Mouse (Mus musculus): ENCODE results near the gene Gnat3.
"Not testable (repeated sequence)": the region's sequence is repeated elsewhere in the genome, so short reads cannot be mapped to it uniquely, and the experiment has no call there.

The Gnat3 gene

GRCm38 (mm10) chr5:17962249-17962648 is at the start of gene Gnat3:
Gene Gnat3 (plus strand): TSS chr5:17962549.
- DNase-seq (ENCODE audit: low spot score in 2 of 2), result no peak

- no peak for DNase-seq (ENCODE audit: low spot score in 2 of 2)
These were observed 43.4 kb upstream of the Gnat3 start for GRCm38 (mm10) chr5:17918966-17919365.

DNA sequence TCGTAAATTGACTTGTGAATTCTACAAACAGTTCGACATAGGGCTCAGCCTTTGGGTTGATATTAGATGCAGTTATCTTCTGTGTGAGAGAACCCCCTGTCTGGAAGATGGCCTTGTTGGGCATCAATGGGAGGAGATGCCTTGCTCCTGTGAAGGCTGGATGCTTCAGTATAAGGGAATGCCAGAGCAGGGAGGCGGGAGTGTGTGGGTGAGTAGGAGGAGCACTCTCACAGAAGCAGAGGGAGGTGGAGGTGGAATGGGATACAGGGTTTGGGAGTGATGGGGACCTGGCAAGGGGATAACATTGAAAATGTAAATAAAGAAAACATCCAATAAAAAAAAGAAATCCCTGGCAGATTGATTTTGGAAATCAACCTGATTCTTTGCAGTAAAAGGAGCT is 38.7 kb upstream of the Gnat3 start:
- no peak for DNase-seq (ENCODE audit: low spot score in 2 of 2)

GRCm38 (mm10) chr5:17924085-17924518 is 38.2 kb upstream of the Gnat3 start:
- DNase-seq (ENCODE audit: low spot score in 2 of 2), result no peak

GRCm38 (mm10) chr5:17928471-17928870 is 33.9 kb upstream of the Gnat3 start:
- DNase-seq (ENCODE audit: low spot score in 2 of 2), result no peak

GRCm38 (mm10) chr5:17929006-17929567 is 33.3 kb upstream of the Gnat3 start:
- DNase-seq (ENCODE audit: low spot score in 2 of 2), result no peak

GRCm38 (mm10) chr5:17931588-17931987 is 30.8 kb upstream of the Gnat3 start:
- DNase-seq (ENCODE audit: low spot score in 2 of 2), result not testable (repeated sequence)

DNA sequence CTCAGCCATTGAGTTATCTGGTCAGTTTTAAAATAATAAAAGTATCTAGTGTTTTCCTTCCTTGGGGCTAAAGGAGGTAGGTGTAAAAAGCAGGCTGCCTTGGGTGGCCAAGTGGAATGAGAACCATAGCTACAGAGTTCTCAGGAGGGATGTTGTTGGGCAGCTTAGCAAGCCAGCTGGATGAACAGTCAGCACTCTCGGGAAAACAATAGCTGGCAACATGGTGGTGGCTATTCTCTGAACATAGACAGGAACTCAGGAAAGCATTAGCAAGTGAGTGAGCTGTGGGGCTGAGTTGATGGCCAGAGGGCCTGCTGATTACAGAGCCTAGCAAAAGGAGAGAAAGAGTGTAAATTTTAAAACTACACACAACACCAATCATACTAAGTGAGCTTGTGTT is 27.8 kb upstream of the Gnat3 start:
- DNase-seq (ENCODE audit: low spot score in 2 of 2), result no peak

- DNase-seq (ENCODE audit: low spot score in 2 of 2), result no peak
These were observed 24.0 kb upstream of the Gnat3 start for GRCm38 (mm10) chr5:17938170-17938939.

- no peak for DNase-seq (ENCODE audit: low spot score in 2 of 2)
These were observed 5.9 kb upstream of the Gnat3 start for GRCm38 (mm10) chr5:17956468-17956867.

DNA sequence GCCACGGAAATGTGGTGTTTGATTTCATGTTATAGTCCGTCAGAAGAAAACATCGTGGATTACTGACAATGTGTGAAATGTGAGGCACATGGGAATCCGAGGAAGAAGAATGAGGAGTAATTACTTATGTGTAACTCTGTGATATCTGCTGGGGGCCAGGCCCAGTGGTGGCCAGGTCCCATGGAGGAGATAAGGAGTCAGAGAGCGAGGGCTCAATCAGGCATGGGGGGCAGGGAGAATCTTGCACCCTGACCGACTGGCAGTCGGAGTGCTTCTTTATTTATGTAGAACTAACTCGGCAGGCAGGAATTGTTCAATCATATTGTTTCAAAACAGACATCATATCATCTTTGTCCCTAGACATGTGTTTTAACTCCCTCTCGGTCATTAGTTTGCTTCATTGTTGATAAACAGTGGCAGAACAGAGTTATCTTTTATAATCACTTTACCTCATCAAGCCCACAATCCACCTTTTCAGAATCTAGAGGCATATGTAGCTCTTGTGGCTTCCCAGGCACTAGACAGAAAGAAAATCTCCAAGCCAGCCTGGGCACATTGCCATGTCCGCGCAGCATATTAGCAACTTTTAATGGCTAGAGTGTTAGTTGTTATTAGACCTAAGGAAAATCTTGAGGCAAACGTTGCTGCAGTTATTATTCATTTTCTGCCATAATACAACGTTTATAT is 7.5 kb downstream of the Gnat3 start:
- DNase-seq (ENCODE audit: low spot score in 2 of 2), result no peak

DNA sequence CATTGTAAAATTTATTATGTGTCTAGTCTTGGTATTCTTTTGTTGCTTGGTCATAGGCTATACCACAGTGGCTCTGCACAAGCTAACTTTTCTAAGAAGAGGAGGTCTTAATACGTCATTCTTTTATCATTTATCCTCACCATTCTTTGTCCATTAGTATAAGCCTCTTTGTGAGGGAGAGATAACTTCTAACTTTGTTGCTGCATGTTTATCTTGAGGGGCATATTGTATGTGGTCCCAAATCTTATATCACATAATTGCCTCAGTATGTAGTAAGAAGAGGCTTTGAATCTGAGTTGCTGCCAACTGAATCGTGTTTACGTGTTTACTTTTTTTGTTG is 8.0 kb downstream of the Gnat3 start:
- DNase-seq (ENCODE audit: low spot score in 2 of 2), result no peak

- DNase-seq (ENCODE audit: low spot score in 2 of 2), result no peak
These were observed 18.3 kb downstream of the Gnat3 start for GRCm38 (mm10) chr5:17980501-17981121.

- DNase-seq (ENCODE audit: low spot score in 2 of 2), result no peak
These were observed 20.4 kb downstream of the Gnat3 start for GRCm38 (mm10) chr5:17982770-17983169.

- no peak for DNase-seq (ENCODE audit: low spot score in 2 of 2)
These were observed 22.2 kb downstream of the Gnat3 start for GRCm38 (mm10) chr5:17984522-17984921.

- no peak for DNase-seq (ENCODE audit: low spot score in 2 of 2)
These were observed 24.3 kb downstream of the Gnat3 start for GRCm38 (mm10) chr5:17986611-17987010.

DNA sequence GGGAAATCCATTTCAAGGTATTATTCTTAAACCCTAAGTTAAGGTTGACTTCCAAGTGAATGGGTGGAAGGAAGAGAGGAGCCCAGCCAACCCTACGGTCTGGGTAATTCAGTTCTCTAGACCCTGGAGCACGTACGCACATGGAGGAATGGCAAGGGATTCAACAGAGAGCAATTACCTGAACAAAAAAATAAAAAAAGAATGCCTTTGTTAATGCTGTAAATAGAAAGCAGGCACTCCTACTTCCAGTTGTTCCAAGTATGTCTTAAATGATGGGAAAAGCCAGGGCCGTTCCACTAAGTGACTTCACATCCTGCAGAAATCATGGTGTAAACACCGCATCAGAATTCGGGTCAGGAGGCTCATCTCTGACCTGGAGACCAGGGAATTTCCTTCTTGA is 28.3 kb downstream of the Gnat3 start:
- no peak for DNase-seq (ENCODE audit: low spot score in 2 of 2)

DNA sequence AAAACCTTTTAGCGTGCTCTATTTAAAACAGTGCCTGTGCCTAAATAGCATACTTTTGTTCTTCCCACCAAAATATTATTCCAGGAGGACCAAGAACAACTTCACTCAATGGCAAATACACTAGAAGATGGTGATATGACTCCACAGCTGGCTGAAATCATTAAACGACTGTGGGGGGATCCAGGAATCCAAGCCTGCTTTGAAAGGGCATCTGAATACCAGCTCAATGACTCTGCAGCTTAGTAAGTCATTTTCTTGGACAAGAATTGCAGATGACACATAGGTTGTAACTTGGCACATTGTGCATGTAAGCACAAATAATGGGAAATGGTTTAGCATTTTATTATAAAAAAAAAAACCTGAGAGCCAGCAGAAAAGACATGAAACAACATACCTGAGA is 37.2 kb downstream of the Gnat3 start:
- no peak for DNase-seq (ENCODE audit: low spot score in 2 of 2)

GRCm38 (mm10) chr5:18000185-18000584 is 37.8 kb downstream of the Gnat3 start:
- no peak for DNase-seq (ENCODE audit: low spot score in 2 of 2)

- no peak for DNase-seq (ENCODE audit: low spot score in 2 of 2)
These were observed 39.3 kb downstream of the Gnat3 start for GRCm38 (mm10) chr5:18001646-18002045.

- DNase-seq (ENCODE audit: low spot score in 2 of 2), result no peak
These were observed 41.3 kb downstream of the Gnat3 start for GRCm38 (mm10) chr5:18003675-18004074.

DNA sequence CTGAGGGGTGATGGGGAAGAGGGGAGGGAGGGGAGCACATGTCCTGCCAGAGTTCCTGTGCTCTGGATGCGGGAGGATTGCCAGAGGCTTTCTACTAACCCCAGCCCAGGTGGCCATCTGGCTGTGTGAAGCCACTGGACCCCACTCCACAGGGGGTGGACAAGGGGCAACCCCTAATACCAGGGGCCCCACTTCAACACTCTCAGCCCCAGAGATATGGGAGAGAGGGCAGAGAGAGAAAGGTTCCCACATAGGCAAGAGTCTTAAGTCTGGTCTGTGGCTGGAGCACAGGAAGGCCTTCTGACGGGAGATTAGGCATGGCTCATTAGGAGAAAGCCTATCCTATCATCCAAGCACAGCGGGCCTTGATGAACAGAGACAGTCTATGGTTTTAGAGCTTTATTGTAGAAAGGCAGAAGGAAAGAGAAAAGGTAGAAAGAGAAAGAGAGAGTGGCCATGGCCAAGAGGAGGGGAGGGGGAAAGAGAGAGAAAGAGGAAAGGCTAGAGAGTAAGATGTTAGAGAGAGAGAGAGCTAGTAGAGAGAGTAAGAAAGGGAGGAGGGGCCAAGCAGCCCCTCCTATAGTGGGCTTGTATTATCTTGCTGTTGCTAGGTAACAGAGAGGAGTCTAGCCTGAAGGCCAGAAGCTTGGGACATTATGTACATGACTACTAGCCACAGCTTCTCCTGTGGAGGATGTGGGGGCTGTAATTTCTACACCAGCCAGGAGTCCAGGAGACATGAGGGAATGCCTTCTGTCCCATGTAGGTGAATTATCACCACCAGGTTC is 42.7 kb downstream of the Gnat3 start:
- no peak for DNase-seq (ENCODE audit: low spot score in 2 of 2)
